Mouse (Mus musculus): ENCODE results near the gene Ranbp17.
"Not testable (repeated sequence)": the region's sequence is repeated elsewhere in the genome, so short reads cannot be mapped to it uniquely, and the experiment has no call there.

Gene Ranbp17

DNA sequence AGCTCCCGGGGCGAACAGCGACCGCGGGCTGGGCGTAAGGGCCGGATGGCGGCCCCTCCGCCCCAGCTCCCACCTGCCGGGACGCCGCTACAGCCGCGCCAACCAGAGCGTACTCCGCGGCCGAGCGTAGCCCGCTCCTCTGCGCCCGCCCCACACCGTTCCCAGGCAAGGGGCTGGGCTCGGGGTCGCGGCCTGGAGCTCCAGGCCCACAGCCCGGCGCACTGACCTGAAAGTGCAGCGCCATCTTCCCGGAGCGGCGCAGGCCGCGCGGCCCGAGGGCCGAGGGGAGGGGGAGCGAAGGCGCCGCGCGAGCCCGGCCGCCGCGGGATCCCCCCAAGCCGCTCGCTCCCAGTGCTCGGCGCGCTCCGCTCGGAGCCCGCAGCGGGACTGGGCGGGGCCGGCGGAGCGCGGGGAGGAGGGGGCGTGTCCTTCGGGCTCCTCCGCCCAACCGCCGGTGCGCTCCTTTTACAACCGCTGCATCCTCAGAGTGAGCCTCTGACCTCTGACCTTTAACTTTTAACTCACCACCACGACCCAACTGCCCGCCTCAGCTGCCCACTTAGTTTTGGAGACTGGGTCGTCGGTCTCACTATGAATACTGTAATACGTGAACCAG lies at the start of gene Ranbp17:
Gene Ranbp17 (minus strand): TSS at position 371 of the 616 bp plus-strand sequence.
- DNase-seq (ENCODE audit: low spot score), result peak; percentile 48

- DNase-seq (ENCODE audit: low spot score), result no peak
Observed at GRCm38 (mm10) chr11:33554123-33554522, 40.6 kb upstream of the Ranbp17 start.

GRCm38 (mm10) chr11:33550861-33551560 lies 37.5 kb upstream of the Ranbp17 start:
- no peak for DNase-seq (ENCODE audit: low spot score)

- DNase-seq (ENCODE audit: low spot score), result no peak
Observed at GRCm38 (mm10) chr11:33547386-33547785, 33.8 kb upstream of the Ranbp17 start.

GRCm38 (mm10) chr11:33544945-33545344 lies 31.4 kb upstream of the Ranbp17 start:
- DNase-seq (ENCODE audit: low spot score), result no peak

DNA sequence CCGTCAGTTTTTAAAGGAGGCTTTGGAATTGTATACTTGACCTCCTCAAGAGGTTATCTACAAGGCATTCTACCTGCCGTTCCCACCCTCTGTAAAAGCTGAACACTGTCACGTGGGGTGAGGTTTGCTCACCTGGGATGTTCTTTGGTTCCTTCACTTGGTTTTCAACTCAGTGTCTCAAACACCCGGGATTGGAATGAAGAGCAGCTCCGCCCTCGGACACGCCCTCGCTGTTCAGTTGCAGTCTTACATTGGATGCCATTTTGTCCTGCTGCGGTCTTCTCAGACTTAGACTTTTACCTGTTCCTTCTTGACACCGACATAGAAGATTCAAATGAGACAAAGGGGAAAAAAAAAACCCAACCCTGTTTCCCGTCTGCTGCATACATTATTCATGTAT lies 30.6 kb upstream of the Ranbp17 start:
- DNase-seq (ENCODE audit: low spot score), result no peak

- DNase-seq (ENCODE audit: low spot score), result no peak
Observed at GRCm38 (mm10) chr11:33537390-33538125, 24.0 kb upstream of the Ranbp17 start.

DNA sequence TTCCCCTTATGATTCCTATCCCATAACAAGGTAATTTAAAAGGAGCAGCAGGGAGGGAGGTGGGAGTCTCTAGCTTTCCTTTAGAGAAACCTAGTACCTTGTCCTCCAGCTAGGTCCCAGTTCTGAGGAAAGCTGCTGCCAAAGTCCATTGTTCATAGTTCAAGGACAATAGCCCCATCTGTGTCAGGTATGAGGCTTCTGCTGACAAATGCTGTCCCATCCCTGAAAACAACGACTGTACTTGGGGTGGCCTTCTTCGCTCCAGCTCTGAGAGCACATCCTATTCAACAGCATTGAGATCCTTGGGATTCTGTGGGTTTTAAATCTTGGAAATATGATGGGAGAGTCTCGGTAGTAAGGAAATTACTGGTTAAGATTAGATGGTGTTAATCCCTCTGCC lies 23.1 kb upstream of the Ranbp17 start:
- DNase-seq (ENCODE audit: low spot score), result no peak

DNA sequence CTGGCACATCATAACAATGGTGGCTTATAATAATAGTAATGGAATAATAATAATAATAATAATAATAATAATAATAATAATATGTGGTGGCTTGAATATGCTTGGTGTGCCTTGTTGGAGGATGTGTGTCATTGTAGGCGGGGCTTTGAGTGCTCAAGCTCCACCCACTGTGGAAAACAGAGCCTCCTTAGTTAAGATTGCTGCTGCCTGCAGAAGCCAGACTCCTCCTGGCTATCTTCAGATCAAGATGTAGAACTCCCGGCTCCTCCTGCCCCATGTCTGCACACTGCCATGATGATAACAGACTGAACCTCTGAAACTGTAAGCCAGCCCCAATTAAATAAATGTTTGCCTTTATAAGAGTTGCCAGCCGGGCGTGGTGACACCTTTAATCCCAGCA lies 21.0 kb upstream of the Ranbp17 start:
- DNase-seq (ENCODE audit: low spot score), result no peak

DNA sequence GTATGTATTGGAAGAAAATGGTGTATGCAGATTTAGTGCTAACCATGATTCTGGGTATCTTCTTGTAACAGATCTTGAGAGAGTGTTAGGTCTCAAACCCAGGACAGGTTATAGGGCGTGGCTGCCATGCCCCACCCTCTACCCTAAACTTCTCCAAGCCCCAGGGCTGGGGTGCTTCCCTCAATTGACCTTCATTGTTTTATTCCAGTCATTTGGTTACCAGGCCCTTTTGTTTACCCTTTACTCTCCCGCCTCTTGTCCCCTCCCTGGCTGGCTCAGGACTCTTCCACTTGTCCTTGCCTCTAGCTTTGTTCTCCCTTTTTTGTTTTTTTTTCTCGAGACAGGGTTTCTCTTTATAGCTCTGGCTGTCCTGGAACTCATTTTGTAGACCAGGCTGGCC lies 20.0 kb upstream of the Ranbp17 start:
- no peak for DNase-seq (ENCODE audit: low spot score)

GRCm38 (mm10) chr11:33529576-33529975 lies 16.0 kb upstream of the Ranbp17 start:
- DNase-seq (ENCODE audit: low spot score), result no peak

GRCm38 (mm10) chr11:33512854-33513375 lies 631 bp downstream of the Ranbp17 start:
- peak; percentile 43 for DNase-seq (ENCODE audit: low spot score)

GRCm38 (mm10) chr11:33509401-33509800 lies 4.1 kb downstream of the Ranbp17 start:
- no peak for DNase-seq (ENCODE audit: low spot score)

- DNase-seq (ENCODE audit: low spot score), result no peak
Observed at GRCm38 (mm10) chr11:33485746-33486145, 27.8 kb downstream of the Ranbp17 start.

DNA sequence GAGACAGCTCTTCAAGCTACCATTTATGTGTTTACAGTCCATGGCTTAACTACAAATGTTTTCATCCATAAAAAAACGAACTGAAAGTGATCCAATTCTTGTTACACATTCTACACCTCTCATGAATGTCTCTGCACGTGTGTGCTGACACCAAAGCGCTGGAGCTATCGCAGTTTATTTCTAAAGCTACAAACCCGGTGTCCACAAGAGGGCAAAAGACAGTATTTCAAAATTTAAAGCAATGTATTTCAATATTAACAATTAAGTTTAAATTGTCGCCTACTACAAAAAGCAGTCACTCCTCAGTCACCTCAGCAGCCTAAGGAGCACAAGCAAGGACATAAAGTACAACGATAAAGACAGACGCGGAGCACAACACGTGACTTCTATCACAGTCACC lies 33.1 kb downstream of the Ranbp17 start:
- no peak for DNase-seq (ENCODE audit: low spot score)

DNA sequence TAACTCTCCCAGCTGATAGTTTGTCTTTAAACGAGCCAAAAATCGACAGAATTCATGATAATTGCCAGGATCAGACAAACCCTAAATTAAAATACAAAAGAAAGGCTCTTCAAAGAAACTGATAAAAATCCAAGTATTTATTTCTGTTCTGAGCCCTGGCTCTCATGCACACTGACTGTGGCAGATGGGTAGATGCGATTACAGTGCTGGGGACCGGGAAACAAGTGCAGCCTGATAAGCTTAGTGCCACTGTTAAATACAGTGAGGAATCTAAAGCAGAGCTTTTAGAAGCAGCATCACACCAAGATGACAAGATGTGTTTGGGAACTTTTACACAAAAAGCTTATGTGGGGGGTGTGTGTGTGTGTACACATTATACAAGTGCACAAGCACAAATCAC lies 34.3 kb downstream of the Ranbp17 start:
- DNase-seq (ENCODE audit: low spot score), result no peak

- DNase-seq (ENCODE audit: low spot score), result no peak
Observed at GRCm38 (mm10) chr11:33476634-33477033, 36.9 kb downstream of the Ranbp17 start.

GRCm38 (mm10) chr11:33461172-33461571 lies 52.4 kb downstream of the Ranbp17 start:
- DNase-seq (ENCODE audit: low spot score), result no peak

- DNase-seq (ENCODE audit: low spot score), result no peak
Observed at GRCm38 (mm10) chr11:33454069-33454468, 59.5 kb downstream of the Ranbp17 start.

DNA sequence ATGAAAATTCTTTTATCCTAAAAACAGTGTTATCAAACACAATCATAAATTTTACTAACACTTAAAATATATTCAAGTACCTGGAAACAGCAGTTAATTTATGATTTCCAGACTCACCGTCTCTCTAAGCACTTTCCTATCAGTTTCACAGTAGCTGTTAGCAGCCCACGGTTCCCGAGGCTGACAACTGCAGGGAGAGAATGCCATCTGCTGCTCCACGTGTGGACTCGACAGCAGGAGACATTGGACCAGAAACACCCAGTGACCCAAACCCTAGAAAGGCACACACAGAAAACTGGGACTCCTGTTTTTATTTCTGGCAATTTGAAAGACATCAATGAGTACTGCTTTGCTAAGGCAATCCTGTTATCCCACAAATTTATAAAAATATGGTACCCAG lies 79.7 kb downstream of the Ranbp17 start:
- DNase-seq (ENCODE audit: low spot score), result no peak

DNA sequence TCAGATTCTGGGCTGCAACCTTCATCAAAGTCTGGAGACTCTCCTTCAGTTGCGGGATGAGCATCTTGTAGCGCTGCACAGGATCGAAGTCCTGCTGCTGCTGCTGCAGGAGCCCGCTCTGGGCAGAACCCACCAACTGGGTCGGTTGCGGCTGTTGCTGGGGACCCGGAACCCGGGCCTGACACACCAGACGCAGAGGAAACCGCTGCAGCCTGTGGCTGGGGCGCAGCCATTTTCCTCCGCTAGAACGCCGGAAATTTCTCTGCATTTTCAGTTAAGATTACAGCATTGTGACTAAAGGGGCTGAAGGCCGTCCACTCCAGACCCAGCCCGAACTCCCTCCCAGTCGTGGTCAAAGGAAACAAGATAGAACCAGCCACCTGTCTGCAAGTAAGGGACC lies 85.3 kb downstream of the Ranbp17 start:
- not testable (repeated sequence) for DNase-seq (ENCODE audit: low spot score)

DNA sequence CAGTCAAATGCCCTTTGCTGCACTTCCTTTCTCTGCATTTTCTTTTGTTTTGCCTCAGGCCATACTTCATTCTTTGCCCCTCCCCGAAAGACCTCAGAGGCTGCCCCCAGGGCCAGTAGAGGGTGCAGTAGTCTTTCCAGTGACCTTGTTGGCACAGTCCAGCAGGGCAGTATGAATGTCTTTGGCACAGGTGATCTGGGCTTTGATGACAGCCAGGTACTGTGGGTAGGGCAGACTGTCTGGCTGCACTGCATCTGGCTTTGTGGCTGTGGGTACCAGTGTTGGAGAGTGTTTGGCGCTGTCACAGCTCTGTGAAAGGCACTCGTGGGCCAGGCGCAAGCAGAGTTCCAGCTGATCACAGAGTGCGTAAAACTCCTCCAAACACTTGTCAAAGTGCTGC lies 85.8 kb downstream of the Ranbp17 start:
- not testable (repeated sequence) for DNase-seq (ENCODE audit: low spot score)

GRCm38 (mm10) chr11:33422226-33422625 lies 91.3 kb downstream of the Ranbp17 start:
- no peak for DNase-seq (ENCODE audit: low spot score)

Measured in spleen, adult 12 weeks (tissue).